Mouse (Mus musculus): ENCODE results near the gene Aoc1. TPM values are rescaled to one million over a fixed set of nuclear protein-coding genes. Genes with fewer than 3 reads are reported as not detected.
A peak's percentile ranks its signal among the peaks of the same experiment; 100 is the strongest.
"Not testable (repeated sequence)": the region's sequence is repeated elsewhere in the genome, so short reads cannot be mapped to it uniquely, and the experiment has no call there.

Gene Aoc1
- total and polyA plus RNA-seq, 3 experiments = 0.19 to 0.21 TPM; not detected in 1

GRCm38 (mm10) chr6:48896956-48897355, 24.3 kb downstream of the Aoc1 start:
- H3K4me1 ChIP-seq (ENCODE audit: control insufficient read depth in 1 of 2, insufficient read depth in 2 of 2) = peaks cover 0 to 23% of the 10 kb centered on the region in 2 experiments; a peak in 2 of 4 replicates
- no peak overlapping the region for H3K4me3 ChIP-seq (replicated peaks in 1 of 3; ENCODE audit: low read depth in 2 of 3, low read length in 2 of 3, poor library complexity in 1 of 3)
- no peak overlapping the region for H3K27ac ChIP-seq (ENCODE audit: insufficient read depth, low read depth)
- no peaks in the 10 kb centered on the region for H3K36me3 ChIP-seq (replicated peaks in 1 of 2; ENCODE audit: control insufficient read depth in 1 of 2, insufficient read depth in 1 of 2, low read length in 1 of 2)
- dilution Hi-C loops (cut with MboI; ENCODE audit: extremely low pct_ligation_motif_present, extremely low pct_unique_long_range_greater_than_20kb, low sequenced_read_pairs) (no loop called here), in situ Hi-C loops (cut with MboI; ENCODE audit: low pct_ligation_motif_present, low pct_unique_long_range_greater_than_20kb, low sequenced_read_pairs) (no loop called here)
- no peak overlapping the region for H3K9ac ChIP-seq (ENCODE audit: insufficient read depth, low read depth)
- peak overlapping the region; percentile 83 for H3K4me2 ChIP-seq (ENCODE audit: insufficient read depth, low read depth, poor library complexity, severe bottlenecking)
- no peak for TF ChIP-seq TBP (conservative IDR thresholded peaks at IDR 0.05; ENCODE audit: low read depth, low read length)
- no peak for TF ChIP-seq POLR2A (IDR thresholded peaks at IDR 0.05; ENCODE audit: low read depth, low read length)
- no peak for TF ChIP-seq NELFE (IDR thresholded peaks at IDR 0.05; ENCODE audit: low read depth, low read length)
- TF ChIP-seq EP300 (IDR thresholded peaks at IDR 0.05; ENCODE audit: low read length) = no peak
- TF ChIP-seq MAFK (IDR thresholded peaks at IDR 0.05; ENCODE audit: insufficient replicate concordance, low read length) = no peak
- TF ChIP-seq POLR2AphosphoS2 (IDR thresholded peaks at IDR 0.05; ENCODE audit: low read depth, low read length) = no peak
- TF ChIP-seq MYC (IDR thresholded peaks at IDR 0.05; ENCODE audit: low read depth, low read length) = no peak
- no peak for TF ChIP-seq ZNF384 (IDR thresholded peaks at IDR 0.05; ENCODE audit: low read depth, low read length)
- TF ChIP-seq CHD1 (IDR thresholded peaks at IDR 0.05; ENCODE audit: low read depth, low read length) = no peak
- TF ChIP-seq USF2 (conservative IDR thresholded peaks at IDR 0.05; ENCODE audit: low read depth, low read length) = no peak
- TF ChIP-seq BHLHE40 (IDR thresholded peaks at IDR 0.05; ENCODE audit: low read depth, low read length) = no peak
- TF ChIP-seq CTCF (conservative IDR thresholded peaks at IDR 0.05 in 1 of 2, IDR thresholded peaks at IDR 0.05 in 1 of 2; ENCODE audit: low read depth in 2 of 2, low read length in 2 of 2) = no peak
- no peak for TF ChIP-seq GABPA (IDR thresholded peaks at IDR 0.05; ENCODE audit: insufficient replicate concordance, low read depth, low read length)
- no peak for TF ChIP-seq JUND (conservative IDR thresholded peaks at IDR 0.05; ENCODE audit: low read depth, low read length)
- no peak for TF ChIP-seq IRF4 (IDR thresholded peaks at IDR 0.05; ENCODE audit: low read depth, low read length)
- TF ChIP-seq HCFC1 (IDR thresholded peaks at IDR 0.05; ENCODE audit: low read depth, low read length) = no peak
- no peaks in the 10 kb centered on the region for H3K27me3 ChIP-seq (replicated peaks)
- H3K9me3 ChIP-seq (replicated peaks; ENCODE audit: low read length) = no peaks in the 10 kb centered on the region
- H3K79me2 ChIP-seq (replicated peaks; ENCODE audit: control insufficient read depth, extremely low read depth, insufficient read depth, poor library complexity, severe bottlenecking) = no peaks in the 10 kb centered on the region
- DNase-seq (ENCODE audit: extremely low read depth) = peak; percentile 27

DNA sequence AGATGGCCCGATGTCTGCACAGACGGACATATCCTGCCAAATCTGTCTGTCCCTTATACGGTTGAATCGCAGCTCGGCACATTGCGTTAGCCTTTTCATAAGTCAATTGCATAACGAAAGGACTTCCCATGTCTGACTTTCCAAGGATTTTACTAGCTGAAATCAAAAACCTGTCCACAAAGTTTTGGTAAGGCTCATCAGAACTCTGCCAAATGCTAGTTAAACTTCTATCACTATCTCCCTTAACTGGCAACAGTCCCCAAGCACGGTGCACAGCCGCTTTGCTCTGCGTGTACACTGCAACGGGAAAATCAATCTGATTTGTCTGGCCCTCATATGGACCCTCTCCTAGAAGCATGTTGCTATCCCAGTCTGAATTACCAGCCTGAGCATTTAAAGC, 28.6 kb downstream of the Aoc1 start:
- H3K36me3 ChIP-seq (replicated peaks in 1 of 2; ENCODE audit: control insufficient read depth in 1 of 2, insufficient read depth in 1 of 2, low read length in 1 of 2); dilution Hi-C loops (cut with MboI; ENCODE audit: extremely low pct_ligation_motif_present, extremely low pct_unique_long_range_greater_than_20kb, low sequenced_read_pairs); H3K4me2 ChIP-seq (ENCODE audit: insufficient read depth, low read depth, poor library complexity, severe bottlenecking); H3K9me3 ChIP-seq (replicated peaks; ENCODE audit: low read length); H3K9ac ChIP-seq (ENCODE audit: insufficient read depth, low read depth); H3K79me2 ChIP-seq (replicated peaks; ENCODE audit: control insufficient read depth, extremely low read depth, insufficient read depth, poor library complexity, severe bottlenecking); DNase-seq (ENCODE audit: extremely low read depth); H3K4me3 ChIP-seq (replicated peaks in 1 of 3; ENCODE audit: low read depth in 2 of 3, low read length in 2 of 3, poor library complexity in 1 of 3); in situ Hi-C loops (cut with MboI; ENCODE audit: low pct_ligation_motif_present, low pct_unique_long_range_greater_than_20kb, low sequenced_read_pairs); H3K27me3 ChIP-seq (replicated peaks); H3K27ac ChIP-seq (ENCODE audit: insufficient read depth, low read depth): not testable (repeated sequence)
- peaks cover 0 to 17% of the 10 kb centered on the region in 2 experiments; a peak in 2 of 4 replicates for H3K4me1 ChIP-seq (ENCODE audit: control insufficient read depth in 1 of 2, insufficient read depth in 2 of 2)

All from CH12.LX (cell line).